Comparison of ENCODE assay signal across 9 mouse cellular contexts in genomic region chr16:22789908-22790367, GRCm38 (mm10). TPM values are rescaled to one million over a fixed set of nuclear protein-coding genes. Genes with fewer than 3 reads are reported as not detected.
DNase-seq lines count a peak whose midpoint lies in the region; ATAC-seq lines count a peak whose summit lies in the region.
"Had no signal": no experiment of that assay in that cellular context is flagged by ENCODE, and none has a peak within 500 bp of the region (broad histone marks: within the 10 kb centered on the region; RNA-seq: fewer than 3 reads in every experiment).

No protein-coding gene starts in this region.

- H3K27me3 ChIP-seq in forebrain, embryonic 16.5 days (replicated peaks; ENCODE audit: control insufficient read depth, insufficient read depth, low read length) = no peaks in the 10 kb centered on the region
- H3K27me3 ChIP-seq in stomach, embryonic 15.5 days (replicated peaks) = no peaks in the 10 kb centered on the region

- peak; percentile 77 for ATAC-seq in forebrain, embryonic 16.5 days
- no peak for ATAC-seq in stomach, embryonic 15.5 days (ENCODE audit: insufficient read depth, low FRiP score, low read depth)

- H3K4me1 ChIP-seq in forebrain, embryonic 16.5 days (replicated peaks; ENCODE audit: control insufficient read depth, insufficient read depth, low read length) = peaks cover 13% of the 10 kb centered on the region
- 0 out of 2 replicates have a peak, but pooled peaks cover 4% of the 10 kb centered on the region for H3K4me1 ChIP-seq in stomach, embryonic 15.5 days

- H3K9ac ChIP-seq in forebrain, embryonic 16.5 days (replicated peaks; ENCODE audit: low read depth, low read length) = no peak overlapping the region
- H3K9ac ChIP-seq in stomach, embryonic 15.5 days = no peak overlapping the region

- no peak overlapping the region for H3K4me2 ChIP-seq in forebrain, embryonic 16.5 days (ENCODE audit: low read length)
- H3K4me2 ChIP-seq in stomach, embryonic 15.5 days = peak overlapping the region; percentile 19; the same call in 1 of the 2 replicates

- H3K4me3 ChIP-seq in forebrain, embryonic 16.5 days (replicated peaks; ENCODE audit: low read length) = no peak overlapping the region
- H3K4me3 ChIP-seq in stomach, embryonic 15.5 days (replicated peaks) = no peak overlapping the region

- H3K36me3 ChIP-seq in forebrain, embryonic 16.5 days (ENCODE audit: control insufficient read depth, insufficient read depth) = no peaks in the 10 kb centered on the region
- no peaks in the 10 kb centered on the region for H3K36me3 ChIP-seq in stomach, embryonic 15.5 days

- WGBS in forebrain, embryonic 16.5 days = 50% methylated on average over 10 of the region's 10 CpGs
- 30% methylated on average over 10 of the region's 10 CpGs for WGBS in stomach, embryonic 15.5 days

- no peak overlapping the region for H3K27ac ChIP-seq in forebrain, embryonic 16.5 days (ENCODE audit: low read length)
- H3K27ac ChIP-seq in stomach, embryonic 15.5 days = no peak overlapping the region

- peak; percentile 14 for DNase-seq in heart, postnatal 4 days
- DNase-seq in heart, adult 11 months = no peak
- peak; percentile 30 for DNase-seq in left cerebral cortex, adult 11 months (ENCODE audit: low spot score)
- no peak for DNase-seq in MN1 (ENCODE audit: low spot score)
- DNase-seq in yolk sac, embryonic 10.5 days (ENCODE audit: low spot score) = no peak
- DNase-seq in kidney, adult 11 months = no peak

- H3K9me3 ChIP-seq in forebrain, embryonic 16.5 days (ENCODE audit: control insufficient read depth, low read length) = no peaks in the 10 kb centered on the region
- H3K9me3 ChIP-seq in stomach, embryonic 15.5 days = no peaks in the 10 kb centered on the region

RNA-seq across cellular contexts. Expression of gene Crygs, which starts 21.4 kb away (rescaled TPM):
- not detected for total RNA-seq in heart, postnatal 4 days (2021)
- not detected in 2 replicates for polyA plus RNA-seq in forebrain, embryonic 16.5 days (2015; fragmentation: Nextera tagmentation; extraction: Ambion mirVana)
- polyA plus RNA-seq in stomach, embryonic 15.5 days (2015; fragmentation: Nextera tagmentation; extraction: Ambion mirVana) = not detected in 2 replicates
- polyA plus RNA-seq: heart, embryonic 14.5 days had no signal

Comparison
In these comparisons a context has a peak if more than half of its experiments do, and no peak if none do; other contexts are left out.
1. DNase-seq: peak in heart, postnatal 4 days (single experiment) and left cerebral cortex, adult 11 months (single experiment); none in heart, adult 11 months (single experiment), MN1 (single experiment), yolk sac, embryonic 10.5 days (single experiment) and kidney, adult 11 months (single experiment).